Mouse (Mus musculus) left cerebral cortex, adult 2 months (tissue): ENCODE data around the gene Stk17b. TPM values are rescaled to one million over a fixed set of nuclear protein-coding genes. Genes with fewer than 3 reads are reported as not detected.
A peak's percentile ranks its signal among the peaks of the same experiment; 100 is the strongest.

Experiments
- DNase-seq, 2 experiments: peaks; one replicate each; pipeline ENCODE4 v3.0.0; 2021 to 2022; ENCODE audit warnings: low spot score in 2 of 2, mixed read lengths in 1 of 2; ENCODE audit errors: extremely low spot score in 1 of 2
- H3K27ac ChIP-seq: fragments of 200-600 bp; 2 replicates; pipeline ENCODE4 v1.8.1; 2022
- H3K4me3 ChIP-seq: fragments of 200-600 bp; 2 replicates; pipeline ENCODE4 v1.8.1; 2022
- CTCF ChIP-seq: fragments of 200-600 bp; IDR thresholded peaks from 2 replicates; pipeline ENCODE4 v1.8.1; 2022; ENCODE audit warnings: antibody characterized with exemption, mild to moderate bottlenecking, moderate library complexity
- intact Hi-C: fragments of 180-260 bp; cut with DNase I; formaldehyde crosslinking; loops from one replicate; pipeline ENCODE4 v1.15.1; 2025
- total RNA-seq, 2 experiments: library from RNA; stranded (reverse); gene quantifications; 2 replicates each; pipeline ENCODE4 v1.2.3; 2021

Gene Stk17b
- total RNA-seq, 2 experiments from 2014 or later: 5.3 to 7.6 TPM

DNA sequence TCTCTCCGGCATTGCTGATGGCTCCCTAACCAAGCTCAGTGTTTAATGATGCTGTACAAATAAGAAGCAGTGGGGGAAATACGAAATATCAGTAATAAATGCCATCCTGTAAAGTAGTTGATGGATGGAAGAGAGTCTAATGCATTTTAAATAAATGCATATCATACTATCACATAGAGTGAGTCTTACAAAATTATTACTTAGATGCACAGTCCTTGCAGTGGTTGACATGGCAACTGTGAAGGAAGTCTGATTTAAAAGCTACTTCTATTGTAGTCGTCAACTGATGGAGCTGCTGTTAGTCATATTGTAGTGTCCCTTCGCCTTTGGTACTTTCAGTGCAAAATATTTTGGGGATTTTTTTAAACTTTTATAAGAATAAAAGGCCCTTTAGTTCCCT lies 26.9 kb upstream of the Stk17b start:
- H3K4me3 ChIP-seq: no peak overlapping the region
- intact Hi-C loops: no loop called here
- no peak for TF ChIP-seq CTCF
- H3K27ac ChIP-seq: no peak overlapping the region
- no peak for DNase-seq

DNA sequence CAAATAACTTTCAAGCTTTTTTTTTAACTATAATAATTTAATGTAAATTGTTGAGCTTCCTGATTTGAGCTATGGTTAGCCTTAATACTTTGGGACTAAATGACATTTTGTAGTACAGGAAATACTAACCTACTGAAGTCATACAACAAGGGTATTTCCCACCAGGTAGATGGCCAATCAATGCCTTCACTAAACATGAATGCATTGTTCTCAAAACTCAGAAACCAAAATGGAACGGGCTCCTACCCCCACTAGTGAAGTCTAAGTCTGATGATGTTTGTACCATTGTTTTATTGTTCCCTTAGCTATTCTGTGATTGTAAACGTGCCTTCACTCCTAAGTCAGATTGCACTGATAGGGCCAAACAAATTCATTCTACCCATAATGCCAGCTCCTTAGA lies 23.2 kb upstream of the Stk17b start:
- no peak for TF ChIP-seq CTCF
- DNase-seq: no peak
- intact Hi-C loops: no loop called here

DNA sequence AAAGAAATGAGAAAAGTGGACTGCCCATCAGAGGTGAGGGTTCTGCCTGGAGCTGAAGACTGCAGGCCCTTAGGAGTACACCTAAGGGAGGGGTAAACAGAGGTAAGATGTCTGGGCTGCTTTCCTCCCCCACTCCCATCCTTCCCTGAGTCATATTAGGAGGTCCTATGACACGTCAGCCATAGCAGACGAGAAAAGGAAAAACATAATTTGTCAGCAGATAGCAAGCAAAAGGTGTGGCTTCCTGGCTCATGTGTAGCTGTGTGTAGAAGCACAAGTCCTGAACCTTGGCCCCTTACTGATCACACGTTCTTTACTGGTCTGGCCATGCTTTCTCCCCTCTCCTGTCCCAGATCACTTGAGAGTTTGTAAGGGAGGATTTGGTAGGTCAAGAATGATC lies 12.8 kb upstream of the Stk17b start:
- intact Hi-C loops: no loop called here
- no peak for TF ChIP-seq CTCF
- Histone ChIP-seq H3K27ac (no peak overlapping the region), H3K4me3 (no peak overlapping the region)
- DNase-seq: no peak

More for the DNA sequence above, 23.2 kb upstream of the Stk17b start:
- Histone ChIP-seq H3K27ac (no peak overlapping the region), H3K4me3 (no peak overlapping the region)

DNA sequence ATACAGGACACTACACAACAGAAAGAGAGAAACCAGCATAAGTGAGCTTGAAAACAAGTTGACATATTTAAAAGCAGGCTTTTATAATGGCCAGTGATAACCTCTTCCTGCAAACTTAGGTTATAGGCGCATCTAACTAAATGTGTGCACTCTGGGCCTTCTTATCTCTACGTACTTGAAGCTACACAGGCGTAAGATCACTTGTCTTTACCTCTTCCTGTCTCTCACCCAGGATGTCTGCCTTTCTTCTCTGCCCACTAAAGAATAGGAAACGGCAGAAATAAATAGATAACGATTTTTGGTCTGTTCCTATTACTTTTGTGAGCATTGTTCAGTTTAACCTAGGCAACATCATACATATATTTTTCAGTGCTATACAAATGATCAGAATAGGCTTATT lies 12.1 kb upstream of the Stk17b start:
- intact Hi-C loops: no loop called here
- no peak overlapping the region for H3K27ac ChIP-seq
- no peak overlapping the region for H3K4me3 ChIP-seq
- TF ChIP-seq CTCF: no peak
- DNase-seq: no peak

DNA sequence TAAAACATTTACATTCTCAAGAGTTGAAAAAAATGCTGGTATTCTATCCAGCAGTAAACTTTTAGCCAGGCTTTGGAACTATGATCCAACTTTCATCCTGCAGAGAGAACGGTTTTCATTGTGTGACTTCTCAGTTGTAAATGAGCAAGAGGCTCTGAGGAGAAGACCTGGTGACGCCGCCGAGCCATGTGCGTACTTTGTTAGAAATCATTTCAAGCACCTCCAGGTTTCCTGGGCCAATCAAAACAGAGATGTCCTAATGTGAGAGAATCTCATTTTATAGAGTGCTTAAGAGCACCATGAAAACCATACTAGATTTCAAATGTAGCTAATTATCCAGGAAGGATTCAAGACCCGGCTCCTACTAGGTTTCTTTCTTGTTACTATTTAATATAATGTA lies 11.2 kb upstream of the Stk17b start:
- DNase-seq: no peak
- intact Hi-C loops: no loop called here
- H3K4me3 ChIP-seq: no peak overlapping the region
- TF ChIP-seq CTCF: no peak
- H3K27ac ChIP-seq: no peak overlapping the region

DNA sequence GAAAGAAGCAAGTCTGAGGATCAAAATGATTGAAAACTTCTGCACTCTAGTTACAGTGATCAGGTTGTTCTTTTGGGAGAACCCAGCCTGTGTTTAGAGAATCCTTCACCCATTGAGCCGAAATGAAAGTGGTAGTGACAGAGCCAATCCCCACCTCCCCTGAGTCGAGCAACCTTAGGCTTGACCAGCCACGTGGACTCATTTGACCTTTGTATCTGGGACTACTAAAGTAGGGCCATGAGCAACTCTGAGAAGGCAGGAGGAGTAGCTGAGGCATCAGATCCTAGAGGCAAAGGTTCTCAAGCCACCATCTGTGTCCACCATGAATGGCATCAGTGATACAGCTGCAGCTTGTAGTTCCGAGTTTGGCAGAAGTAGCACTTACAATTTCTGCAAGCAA lies 10.6 kb upstream of the Stk17b start:
- intact Hi-C loops: no loop called here
- no peak for DNase-seq
- TF ChIP-seq CTCF: no peak

DNA sequence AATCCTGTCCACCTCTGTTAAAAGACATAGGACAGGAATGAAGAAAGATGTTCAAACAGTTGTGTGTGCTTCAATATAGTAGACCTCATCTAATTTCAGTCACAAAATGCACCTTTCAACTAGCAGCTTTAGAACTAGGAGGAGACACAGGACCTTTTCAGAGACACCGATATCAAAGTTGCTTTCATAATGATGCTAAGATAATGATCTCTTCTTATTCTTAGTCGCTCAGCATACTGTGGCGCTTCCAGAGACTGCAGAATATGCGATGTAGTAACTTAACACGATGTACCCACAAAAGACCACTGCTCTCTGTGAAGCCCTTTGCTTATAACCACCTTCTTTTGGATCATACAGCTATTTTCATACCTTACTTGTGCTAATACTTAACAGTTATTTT lies 10.1 kb upstream of the Stk17b start:
- no peak for DNase-seq
- no peak overlapping the region for H3K27ac ChIP-seq
- H3K4me3 ChIP-seq: no peak overlapping the region
- intact Hi-C loops: no loop called here
- TF ChIP-seq CTCF: no peak

More for the DNA sequence above, 10.6 kb upstream of the Stk17b start:
- Histone ChIP-seq H3K27ac (no peak overlapping the region), H3K4me3 (no peak overlapping the region)

DNA sequence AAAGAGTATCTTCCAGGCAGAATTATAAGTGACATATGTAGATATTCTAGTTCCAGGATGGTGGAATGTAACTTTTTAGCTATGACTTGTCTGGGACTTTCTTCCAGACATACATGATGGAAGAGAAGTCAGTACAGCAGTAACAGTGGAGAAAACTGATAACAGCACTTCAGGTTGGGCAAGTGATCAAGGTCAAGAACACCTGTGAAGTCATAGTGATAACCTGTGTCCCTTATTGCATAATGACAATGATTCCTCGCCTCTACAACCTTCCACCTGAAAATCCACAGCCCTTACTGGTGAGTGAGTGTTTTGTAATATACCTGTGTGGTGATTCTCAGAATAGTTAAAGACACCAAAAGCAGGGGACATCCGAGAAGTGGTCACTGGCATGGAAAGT lies 9.3 kb upstream of the Stk17b start:
- no peak for TF ChIP-seq CTCF
- no peak overlapping the region for H3K27ac ChIP-seq

DNA sequence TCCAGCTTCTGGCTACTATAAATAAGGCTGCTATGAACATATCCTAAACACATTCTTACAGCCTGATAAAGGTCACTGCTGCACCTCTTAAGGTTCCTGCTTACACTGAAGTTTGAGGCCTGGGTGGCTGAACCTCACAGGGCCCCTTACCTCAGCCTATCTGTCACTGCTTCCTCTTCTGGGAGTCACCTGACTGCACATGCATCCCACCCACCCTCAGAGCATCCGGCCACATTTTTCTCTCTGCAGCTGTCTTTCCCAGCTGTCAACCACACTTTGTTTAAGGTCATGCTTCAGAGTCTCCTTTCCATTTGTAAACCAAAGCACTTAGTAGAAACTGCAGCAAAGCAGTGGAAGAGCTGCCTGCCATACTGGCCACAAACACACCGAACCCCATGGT lies 6.3 kb upstream of the Stk17b start:
- TF ChIP-seq CTCF: no peak
- Histone ChIP-seq H3K27ac (no peak overlapping the region), H3K4me3 (no peak overlapping the region)
- intact Hi-C loops: no loop called here
- no peak for DNase-seq

More for the DNA sequence above, 9.3 kb upstream of the Stk17b start:
- no peak overlapping the region for H3K4me3 ChIP-seq
- no peak for DNase-seq
- intact Hi-C loops: no loop called here

DNA sequence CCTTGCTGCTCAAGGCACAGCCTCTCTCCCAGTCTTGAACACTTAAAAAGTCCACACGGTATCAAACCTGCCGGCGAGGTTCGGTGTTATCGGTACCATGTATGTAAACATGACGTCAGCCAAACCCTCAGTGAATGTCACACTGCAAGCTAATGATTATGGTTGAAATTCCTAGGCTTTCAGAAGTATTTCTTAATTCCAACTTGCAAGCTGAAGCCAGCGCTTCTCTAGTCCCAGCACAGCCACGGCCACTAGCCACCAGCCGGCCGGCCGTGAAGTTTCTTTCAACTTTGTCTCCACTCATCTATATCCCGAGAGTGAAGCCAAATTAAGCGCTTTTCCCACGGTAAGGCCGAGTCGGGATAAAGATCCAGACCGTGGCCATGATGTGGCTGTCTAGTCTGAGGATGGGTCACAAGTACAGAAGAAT lies 718 bp downstream of the Stk17b start:
- intact Hi-C loops: no loop called here
- DNase-seq: no peak
- Histone ChIP-seq H3K27ac (peak overlapping the region; percentile 47; the same call in 1 of the 2 replicates), H3K4me3 (peak overlapping the region; percentile 89)
- no peak for TF ChIP-seq CTCF

DNA sequence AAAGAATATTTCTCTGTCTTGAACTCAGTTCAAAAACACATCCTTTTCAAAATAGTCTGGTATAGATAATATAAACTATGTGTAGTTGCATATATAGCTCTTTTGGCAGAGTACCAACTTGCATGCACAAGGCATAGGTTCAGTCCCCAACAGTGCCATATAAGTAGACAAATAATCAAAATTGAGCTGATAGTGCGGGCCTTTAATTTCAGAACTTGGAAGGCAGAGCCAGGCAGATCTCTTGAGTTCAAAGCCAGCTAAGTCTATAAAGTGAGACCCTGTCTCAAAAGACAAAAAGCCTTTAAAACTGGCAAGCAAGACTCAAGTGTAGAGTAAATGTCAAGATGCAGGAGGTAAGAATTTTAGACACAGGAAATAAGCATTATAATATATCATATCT lies 2.1 kb downstream of the Stk17b start:
- DNase-seq: no peak
- no peak for TF ChIP-seq CTCF
- Histone ChIP-seq H3K4me3 (no peak overlapping the region), H3K27ac (no peak overlapping the region)
- intact Hi-C loops: no loop called here

DNA sequence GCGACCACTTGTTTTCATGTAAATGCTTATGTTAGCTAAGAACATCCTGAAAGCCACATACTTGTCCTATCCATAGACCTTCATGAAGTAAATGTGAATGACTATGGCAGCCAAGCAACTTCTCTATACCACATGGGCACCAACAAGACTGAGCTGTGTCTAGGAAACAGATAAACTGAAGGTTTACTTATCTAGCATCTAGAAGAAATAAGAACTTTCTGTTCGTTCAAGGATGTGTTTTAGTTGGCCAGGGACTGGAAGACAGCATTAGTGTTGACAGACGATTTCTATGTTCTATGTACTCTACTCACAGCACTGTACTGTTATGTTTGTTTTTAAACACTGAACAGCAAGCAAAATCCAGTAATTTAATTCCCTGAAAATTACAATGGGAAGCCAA lies 2.9 kb downstream of the Stk17b start:
- Histone ChIP-seq H3K27ac (no peak overlapping the region), H3K4me3 (no peak overlapping the region)
- intact Hi-C loops: no loop called here
- no peak for DNase-seq
- no peak for TF ChIP-seq CTCF

DNA sequence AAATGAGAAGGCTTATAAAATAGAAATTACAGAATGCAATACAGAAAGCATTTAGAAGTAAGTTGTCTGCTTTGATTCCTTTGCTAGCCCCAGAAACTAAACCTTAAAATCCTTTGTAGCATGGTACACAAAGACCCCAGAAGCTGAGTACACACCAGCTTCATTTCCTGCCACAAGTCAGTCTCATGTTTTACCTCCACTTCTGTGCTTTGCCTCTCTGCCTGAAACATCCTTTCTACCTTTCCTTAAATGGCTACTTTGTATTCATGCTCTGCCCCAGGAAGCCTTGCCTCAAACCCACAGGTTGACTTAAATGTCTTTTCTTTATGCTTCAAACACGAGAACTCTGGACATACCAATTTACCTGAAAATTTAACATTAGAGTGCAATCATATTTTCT lies 3.7 kb downstream of the Stk17b start:
- intact Hi-C loops: no loop called here
- no peak for TF ChIP-seq CTCF
- Histone ChIP-seq H3K27ac (no peak overlapping the region), H3K4me3 (no peak overlapping the region)
- no peak for DNase-seq
